Mouse (Mus musculus): ENCODE data around the gene Phlpp2. TPM values are rescaled to one million over a fixed set of nuclear protein-coding genes. Genes with fewer than 3 reads are reported as not detected.

The Phlpp2 gene
- polyA plus RNA-seq, 1 experiment from 2014 or later: 1.5 TPM

DNA sequence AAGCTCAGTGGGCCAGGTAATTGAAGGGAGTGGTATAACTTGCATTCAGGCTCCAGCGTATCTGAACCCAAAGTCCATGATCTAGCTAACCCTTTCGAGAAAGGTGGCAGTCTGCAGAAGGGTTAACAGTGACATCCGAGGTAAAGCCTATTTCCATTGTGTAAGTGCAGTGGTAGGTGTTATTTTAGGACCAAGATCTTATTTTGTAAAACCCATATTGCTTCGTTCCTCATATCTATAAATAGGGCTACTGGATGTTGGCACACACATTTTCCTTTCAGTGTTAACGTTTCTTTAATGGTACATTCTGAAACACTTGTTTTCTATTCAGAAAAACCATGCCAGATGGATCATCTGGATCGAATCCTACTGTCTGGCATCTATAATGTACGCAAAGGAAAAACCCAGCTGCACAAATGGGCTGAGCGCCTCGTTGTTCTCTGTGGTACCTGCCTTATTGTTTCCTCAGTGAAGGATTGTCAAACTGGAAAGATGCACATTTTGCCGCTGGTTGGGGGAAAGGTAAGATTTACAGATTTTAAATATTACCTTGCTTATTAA lies 35.6 kb downstream of the Phlpp2 start:
- WGBS: 83% methylated on average over 10 of the region's 10 CpGs
- no peaks in the 10 kb centered on the region for H3K9me3 ChIP-seq (replicated peaks)
- H3K36me3 ChIP-seq: peaks cover 21% of the 10 kb centered on the region
- H3K4me3 ChIP-seq: no peak overlapping the region
- no peaks in the 10 kb centered on the region for H3K27me3 ChIP-seq (replicated peaks)
- ATAC-seq (ENCODE audit: insufficient number of reproducible peaks, low FRiP score): no peak
- no peak overlapping the region for H3K4me2 ChIP-seq
- no peak overlapping the region for H3K9ac ChIP-seq
- no peaks in the 10 kb centered on the region for H3K4me1 ChIP-seq (replicated peaks)
- no peak overlapping the region for H3K27ac ChIP-seq (ENCODE audit: poor library complexity, severe bottlenecking)

DNA sequence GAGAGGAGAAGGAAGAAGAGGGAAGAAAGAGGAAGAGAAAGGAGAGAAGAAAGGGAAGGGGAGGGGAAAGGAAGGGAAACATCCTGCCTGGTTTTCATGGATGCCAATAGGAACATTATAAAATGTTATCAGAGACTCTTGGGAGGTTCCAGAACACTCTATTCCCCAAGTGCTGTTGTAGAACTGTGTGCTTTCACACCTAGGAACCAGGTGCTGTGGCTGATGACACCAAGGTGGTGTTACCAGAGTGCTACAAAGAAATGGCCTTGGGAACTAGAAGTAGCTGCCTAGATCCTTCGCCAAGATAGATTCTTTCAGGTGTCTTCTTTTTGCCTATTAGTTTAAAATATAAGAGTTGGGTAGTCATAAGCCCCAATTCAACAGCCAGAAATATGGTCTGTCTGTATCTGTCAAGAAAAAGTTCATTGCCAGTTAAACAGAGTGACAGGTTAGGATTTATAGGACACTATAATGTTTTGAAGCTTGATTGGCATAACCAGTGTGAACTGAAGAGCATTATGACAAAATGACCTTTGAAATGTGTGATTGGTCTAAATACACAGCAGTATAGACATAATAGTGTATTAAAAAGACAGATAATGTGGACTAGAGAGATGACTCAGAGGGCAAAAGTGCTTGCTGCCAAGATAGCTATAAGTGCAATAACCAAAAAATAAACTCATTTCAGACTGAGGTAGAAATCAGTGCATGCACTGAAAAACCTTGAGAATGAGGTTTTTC lies 36.8 kb downstream of the Phlpp2 start:
- H3K4me3 ChIP-seq: no peak overlapping the region
- 82% methylated on average over 1 of the region's 1 CpGs for WGBS
- peaks cover 32% of the 10 kb centered on the region for H3K36me3 ChIP-seq
- H3K4me1 ChIP-seq (replicated peaks): no peaks in the 10 kb centered on the region
- no peaks in the 10 kb centered on the region for H3K27me3 ChIP-seq (replicated peaks)
- no peak overlapping the region for H3K27ac ChIP-seq (ENCODE audit: poor library complexity, severe bottlenecking)
- no peak overlapping the region for H3K9ac ChIP-seq
- ATAC-seq (ENCODE audit: insufficient number of reproducible peaks, low FRiP score): no peak
- H3K9me3 ChIP-seq (replicated peaks): no peaks in the 10 kb centered on the region
- no peak overlapping the region for H3K4me2 ChIP-seq

DNA sequence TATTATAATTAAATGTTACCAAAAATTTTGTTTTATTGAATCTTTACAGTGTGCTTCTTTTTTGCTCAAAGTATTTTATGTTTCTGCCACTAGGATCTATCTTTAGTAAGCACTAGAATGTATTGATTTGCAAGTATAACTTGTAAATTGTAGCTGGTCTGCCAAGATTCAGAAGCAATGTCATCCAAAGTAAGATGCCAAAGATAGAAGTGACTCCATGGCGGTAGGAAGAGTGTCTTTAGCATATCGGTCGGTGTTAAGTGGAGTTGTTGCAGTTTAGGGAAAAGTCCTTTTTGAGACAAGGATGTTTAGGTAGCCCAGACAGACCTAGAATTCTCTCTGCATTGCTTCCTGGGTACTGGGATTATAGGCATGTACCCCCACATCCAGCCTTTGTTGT lies 38.6 kb downstream of the Phlpp2 start:
- H3K36me3 ChIP-seq: peaks cover 31% of the 10 kb centered on the region
- ATAC-seq (ENCODE audit: insufficient number of reproducible peaks, low FRiP score): no peak
- no peak overlapping the region for H3K27ac ChIP-seq (ENCODE audit: poor library complexity, severe bottlenecking)
- no peak overlapping the region for H3K4me2 ChIP-seq
- no peak overlapping the region for H3K4me3 ChIP-seq
- H3K9ac ChIP-seq: no peak overlapping the region
- H3K4me1 ChIP-seq (replicated peaks): no peaks in the 10 kb centered on the region
- WGBS: 93% methylated on average over 3 of the region's 3 CpGs
- H3K27me3 ChIP-seq (replicated peaks): no peaks in the 10 kb centered on the region
- no peaks in the 10 kb centered on the region for H3K9me3 ChIP-seq (replicated peaks)

DNA sequence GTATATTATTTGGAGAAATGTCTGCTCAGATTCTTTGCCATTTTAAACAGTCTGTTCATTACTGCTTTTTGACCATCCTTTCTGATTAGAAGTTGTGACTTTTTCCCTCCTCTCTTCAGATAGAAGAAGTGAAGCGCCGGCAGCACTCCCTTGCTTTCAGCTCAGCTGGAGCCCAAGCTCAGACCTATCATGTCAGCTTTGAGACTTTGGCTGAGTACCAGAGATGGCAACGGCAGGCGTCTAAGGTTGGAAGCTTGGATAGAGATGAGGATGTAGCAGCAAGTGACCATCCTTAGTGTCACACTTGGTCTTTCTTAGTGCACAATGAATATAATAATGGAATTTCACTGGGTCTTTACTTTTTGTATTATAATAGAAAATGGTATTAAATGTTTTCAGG lies 39.0 kb downstream of the Phlpp2 start:
- Histone ChIP-seq H3K9ac (no peak overlapping the region), H3K36me3 (peaks cover 36% of the 10 kb centered on the region), H3K4me1 (replicated peaks) (no peaks in the 10 kb centered on the region), H3K4me3 (no peak overlapping the region), H3K27ac (ENCODE audit: poor library complexity, severe bottlenecking) (no peak overlapping the region), H3K27me3 (replicated peaks) (no peaks in the 10 kb centered on the region), H3K9me3 (replicated peaks) (no peaks in the 10 kb centered on the region), H3K4me2 (no peak overlapping the region)
- no peak for ATAC-seq (ENCODE audit: insufficient number of reproducible peaks, low FRiP score)
- 90% methylated on average over 4 of the region's 4 CpGs for WGBS

DNA sequence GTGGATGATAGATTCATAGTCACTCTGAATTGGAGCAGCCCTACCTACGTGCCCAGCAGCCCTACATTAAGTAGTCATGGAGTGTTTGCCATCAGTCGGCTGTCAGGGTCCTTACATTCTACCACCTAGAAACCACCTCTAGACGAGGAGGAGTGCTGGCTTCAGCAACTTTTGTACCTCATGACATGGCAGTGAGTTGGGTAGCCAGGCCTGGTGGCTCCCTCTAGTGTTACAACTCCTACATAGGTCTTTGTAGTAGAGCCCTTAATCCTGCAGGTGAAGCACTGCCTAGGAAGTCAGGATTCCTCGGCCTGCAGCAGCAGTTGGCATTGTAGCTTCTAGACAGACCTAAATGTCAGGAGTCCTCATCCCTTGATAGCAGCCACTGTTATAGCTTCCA lies 48.9 kb downstream of the Phlpp2 start:
- no peaks in the 10 kb centered on the region for H3K27me3 ChIP-seq (replicated peaks)
- no peak overlapping the region for H3K9ac ChIP-seq
- 47% methylated on average over 4 of the region's 4 CpGs for WGBS
- peaks cover 41% of the 10 kb centered on the region for H3K36me3 ChIP-seq
- no peaks in the 10 kb centered on the region for H3K9me3 ChIP-seq (replicated peaks)
- no peak overlapping the region for H3K4me3 ChIP-seq
- no peak overlapping the region for H3K27ac ChIP-seq (ENCODE audit: poor library complexity, severe bottlenecking)
- H3K4me2 ChIP-seq: no peak overlapping the region
- ATAC-seq (ENCODE audit: insufficient number of reproducible peaks, low FRiP score): no peak
- H3K4me1 ChIP-seq (replicated peaks): peaks cover 13% of the 10 kb centered on the region

DNA sequence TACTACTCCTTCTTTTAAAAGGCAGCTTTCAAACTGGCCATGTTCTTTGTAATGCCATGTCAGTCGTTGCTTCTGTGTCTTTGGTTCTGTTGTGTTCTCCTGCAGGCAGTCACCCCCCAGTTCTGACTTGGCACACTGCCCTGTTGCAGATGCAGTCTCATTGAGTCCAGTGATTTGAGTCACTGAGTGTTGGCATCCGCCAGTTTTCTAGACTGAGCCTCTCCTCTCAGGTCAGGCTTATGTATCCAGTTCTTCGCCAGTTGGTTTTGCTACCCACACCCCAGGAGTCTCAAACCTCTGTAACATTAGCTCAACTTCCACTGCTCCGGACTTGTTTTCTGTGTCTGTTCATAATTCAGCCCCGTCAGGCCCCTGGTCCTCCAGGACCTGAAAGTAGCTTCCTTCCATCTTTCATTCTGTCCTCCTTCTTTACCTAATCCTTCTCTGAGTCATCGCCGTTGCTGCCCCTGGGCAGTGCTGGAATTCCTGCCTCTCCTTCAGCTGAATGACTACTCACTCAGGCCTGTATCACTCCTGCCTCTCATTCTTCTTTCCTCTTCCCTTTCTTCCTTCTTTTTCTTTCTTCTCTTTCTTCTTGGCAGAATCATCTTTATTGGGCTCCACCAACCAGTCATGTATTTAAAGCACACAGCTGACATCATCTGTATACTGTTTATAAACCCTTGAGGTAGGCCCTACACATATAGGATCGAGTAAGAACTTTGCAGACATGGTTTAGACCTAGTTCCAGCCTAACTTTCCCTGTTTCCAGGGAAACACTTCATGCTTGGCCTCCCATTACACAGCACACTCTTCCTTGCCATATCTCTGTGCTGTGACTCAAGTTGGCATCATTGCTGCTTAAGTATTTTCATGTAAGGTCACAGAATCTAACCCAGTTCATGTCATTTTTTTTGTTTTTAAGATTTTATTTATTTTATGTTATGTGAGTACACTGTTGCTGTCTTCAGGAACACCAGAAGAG lies 52.4 kb downstream of the Phlpp2 start:
- H3K27ac ChIP-seq (ENCODE audit: poor library complexity, severe bottlenecking): no peak overlapping the region
- no peak overlapping the region for H3K9ac ChIP-seq
- no peak for ATAC-seq (ENCODE audit: insufficient number of reproducible peaks, low FRiP score)
- 72% methylated on average over 8 of the region's 8 CpGs for WGBS
- H3K4me1 ChIP-seq (replicated peaks): peaks cover 13% of the 10 kb centered on the region
- H3K4me2 ChIP-seq: no peak overlapping the region; the same call in 1 of the 2 replicates
- no peak overlapping the region for H3K4me3 ChIP-seq
- H3K36me3 ChIP-seq: peaks cover 41% of the 10 kb centered on the region
- H3K27me3 ChIP-seq (replicated peaks): no peaks in the 10 kb centered on the region
- no peaks in the 10 kb centered on the region for H3K9me3 ChIP-seq (replicated peaks)

DNA sequence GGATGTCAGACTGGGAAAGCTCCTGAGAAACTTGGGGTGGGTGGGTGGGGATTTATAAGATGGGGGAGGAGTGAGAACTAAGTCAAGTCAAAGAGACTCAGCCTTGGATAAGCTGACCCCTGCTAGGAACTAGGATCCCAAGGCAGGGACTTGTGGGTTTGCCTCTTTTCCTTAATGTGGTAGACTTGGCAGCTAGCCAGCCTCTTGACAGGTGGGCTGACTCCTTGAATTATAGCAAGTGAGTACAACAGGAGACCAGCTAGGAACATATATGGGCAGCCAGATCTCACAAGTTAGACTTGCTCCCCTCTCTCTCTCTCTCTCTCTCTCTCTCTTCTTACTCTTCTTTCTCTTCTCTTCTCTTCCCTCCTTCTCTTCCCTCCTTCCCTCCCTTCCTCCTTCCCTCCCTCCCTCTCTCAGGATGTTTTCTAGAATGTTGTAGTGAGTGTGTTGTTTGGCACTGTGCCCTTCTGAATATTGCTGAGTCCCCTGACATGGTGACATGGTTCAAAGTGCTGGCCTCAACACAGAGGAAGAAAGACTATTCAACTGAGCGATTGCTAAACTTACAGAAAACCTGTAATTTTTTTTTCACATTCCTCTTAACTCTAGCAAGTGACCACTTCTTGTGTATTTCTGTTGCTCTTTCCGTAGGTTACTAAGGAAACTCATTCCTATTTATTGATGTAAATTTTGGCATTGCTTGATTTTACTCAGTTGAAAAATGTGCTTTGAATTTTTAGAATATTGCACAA lies 73.4 kb downstream of the Phlpp2 start:
- no peak for ATAC-seq (ENCODE audit: insufficient number of reproducible peaks, low FRiP score)
- Histone ChIP-seq H3K4me1 (replicated peaks) (peaks cover 5% of the 10 kb centered on the region), H3K36me3 (peaks cover 33% of the 10 kb centered on the region), H3K27me3 (replicated peaks) (peaks cover 17% of the 10 kb centered on the region), H3K4me3 (no peak overlapping the region), H3K9me3 (replicated peaks) (no peaks in the 10 kb centered on the region), H3K9ac (no peak overlapping the region), H3K4me2 (no peak overlapping the region), H3K27ac (ENCODE audit: poor library complexity, severe bottlenecking) (no peak overlapping the region)
- 80% methylated on average over 2 of the region's 2 CpGs for WGBS

DNA sequence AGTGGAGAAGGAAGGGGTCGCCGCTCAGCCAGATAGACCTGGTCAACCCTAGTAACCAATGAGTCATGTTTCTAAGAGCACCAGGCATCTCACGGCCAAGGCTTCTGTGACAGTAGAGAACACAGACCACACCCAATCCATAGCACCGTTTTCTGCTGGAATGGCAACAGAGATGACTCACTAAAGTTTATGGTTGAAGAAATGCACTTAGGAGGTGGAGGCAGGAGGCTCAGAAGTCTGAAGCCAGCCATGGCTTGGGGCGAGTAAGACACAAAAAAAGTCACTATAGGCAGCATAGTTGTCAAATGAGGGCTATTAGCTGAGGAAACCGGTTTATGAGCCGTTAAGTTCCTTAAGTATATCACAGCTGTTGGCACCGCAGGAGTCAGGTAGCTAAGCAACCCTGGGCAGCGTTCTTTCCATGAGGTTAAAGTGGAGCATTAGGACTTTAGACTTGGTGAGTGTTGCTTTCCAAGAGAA lies 76.9 kb downstream of the Phlpp2 start:
- 48% methylated on average over 9 of the region's 9 CpGs for WGBS
- Histone ChIP-seq H3K27ac (ENCODE audit: poor library complexity, severe bottlenecking) (no peak overlapping the region), H3K9me3 (replicated peaks) (no peaks in the 10 kb centered on the region), H3K27me3 (replicated peaks) (peaks cover 43% of the 10 kb centered on the region), H3K9ac (no peak overlapping the region), H3K4me3 (no peak overlapping the region), H3K36me3 (peaks cover 11% of the 10 kb centered on the region), H3K4me1 (replicated peaks) (peaks cover 10% of the 10 kb centered on the region), H3K4me2 (no peak overlapping the region)
- no peak for ATAC-seq (ENCODE audit: insufficient number of reproducible peaks, low FRiP score)

DNA sequence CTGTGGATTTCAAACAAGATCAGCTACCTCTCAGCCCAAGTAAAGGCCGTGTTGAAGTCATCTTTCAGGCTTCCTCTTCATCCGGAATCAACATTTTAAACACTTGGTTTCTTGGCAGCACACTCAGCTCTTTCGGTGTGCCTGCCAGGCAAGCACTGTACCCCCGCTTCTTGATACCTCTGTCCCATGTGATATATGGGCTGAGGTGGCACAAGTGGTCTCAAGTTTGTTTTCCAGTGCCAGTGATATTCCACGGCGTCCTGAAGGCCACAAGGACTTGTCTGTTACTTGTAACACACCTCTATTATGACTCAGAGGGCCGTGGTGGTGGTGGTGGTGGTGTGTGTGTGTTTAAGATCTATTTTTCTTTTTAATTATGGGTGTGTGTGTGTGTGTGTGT lies 77.4 kb downstream of the Phlpp2 start:
- 75% methylated on average over 7 of the region's 7 CpGs for WGBS
- peaks cover 48% of the 10 kb centered on the region for H3K27me3 ChIP-seq (replicated peaks)
- H3K36me3 ChIP-seq: peaks cover 6% of the 10 kb centered on the region
- no peak overlapping the region for H3K9ac ChIP-seq
- no peak overlapping the region for H3K27ac ChIP-seq (ENCODE audit: poor library complexity, severe bottlenecking)
- no peak overlapping the region for H3K4me3 ChIP-seq
- ATAC-seq (ENCODE audit: insufficient number of reproducible peaks, low FRiP score): no peak
- peaks cover 10% of the 10 kb centered on the region for H3K4me1 ChIP-seq (replicated peaks)
- H3K4me2 ChIP-seq: no peak overlapping the region
- H3K9me3 ChIP-seq (replicated peaks): no peaks in the 10 kb centered on the region

DNA sequence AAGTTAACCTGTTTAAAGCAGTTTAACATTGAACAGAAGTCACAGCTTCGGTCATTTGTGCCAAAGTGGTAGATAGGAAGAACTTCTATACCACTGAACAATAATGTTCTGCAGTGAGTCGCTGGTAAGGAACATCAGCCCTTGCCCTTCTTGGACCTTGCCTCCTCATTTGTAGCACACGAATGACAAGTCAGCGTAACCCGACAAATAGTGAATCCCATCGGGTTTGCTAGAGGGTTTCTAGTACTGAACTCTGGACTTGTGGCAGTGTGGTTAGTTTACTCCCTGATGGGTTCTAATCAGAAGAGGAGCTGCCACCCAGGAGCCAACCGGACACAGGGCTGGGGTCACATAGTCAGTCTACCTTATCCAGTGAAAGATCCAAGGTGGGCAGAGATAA lies 77.9 kb downstream of the Phlpp2 start:
- no peak for ATAC-seq (ENCODE audit: insufficient number of reproducible peaks, low FRiP score)
- Histone ChIP-seq H3K27me3 (replicated peaks) (peaks cover 54% of the 10 kb centered on the region), H3K9ac (no peak overlapping the region), H3K36me3 (no peaks in the 10 kb centered on the region; the same call in 1 of the 2 replicates), H3K9me3 (replicated peaks) (no peaks in the 10 kb centered on the region), H3K4me2 (no peak overlapping the region), H3K27ac (ENCODE audit: poor library complexity, severe bottlenecking) (no peak overlapping the region), H3K4me1 (replicated peaks) (peaks cover 10% of the 10 kb centered on the region), H3K4me3 (no peak overlapping the region)
- 85% methylated on average over 7 of the region's 7 CpGs for WGBS

Data from heart, embryonic 12.5 days (tissue).